Mouse (Mus musculus) CD4-positive, CD25-positive, alpha-beta regulatory T cell, adult 4 months (primary cell): Measurements from ENCODE around the gene Ensa. TPM values are rescaled to one million over a fixed set of nuclear protein-coding genes. Genes with fewer than 3 reads are reported as not detected.
"Not testable (repeated sequence)": the region's sequence is repeated elsewhere in the genome, so short reads cannot be mapped to it uniquely, and the experiment has no call there.

ENCODE experiments used
- ATAC-seq: one replicate; pipeline ENCODE4 v1.8.0; 2017
- polyA plus RNA-seq, 2 experiments: library from polyadenylated mRNA; unstranded; fragments of 100-300 nt; shearing (Covaris generic); gene quantifications; one replicate each; pipeline ENCODE4 v1.2.1; 2017

Ensa gene
- polyA plus RNA-seq, 2 experiments from 2014 or later, result 81.6 to 97.8 TPM

DNA sequence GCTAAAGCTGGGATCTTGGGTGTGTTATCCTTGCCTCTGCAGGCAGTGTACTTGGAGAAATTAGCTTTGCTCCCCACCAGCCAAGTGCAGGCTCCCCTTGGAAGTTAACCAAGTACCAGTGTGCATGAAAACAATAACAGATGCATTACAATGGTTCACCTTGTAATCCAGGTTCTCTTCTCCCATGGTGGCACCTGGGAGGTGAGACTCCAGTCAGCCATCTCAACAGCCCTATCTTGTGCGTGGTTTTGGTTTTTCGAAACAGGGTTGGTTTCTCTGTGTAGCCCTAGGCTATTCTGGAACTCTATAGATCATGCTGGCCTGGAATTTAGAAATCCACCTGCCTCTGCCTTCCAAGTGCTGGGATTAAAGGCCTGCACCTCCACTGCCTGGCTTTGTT lies 38.7 kb downstream of the Ensa start:
- no peak for ATAC-seq

DNA sequence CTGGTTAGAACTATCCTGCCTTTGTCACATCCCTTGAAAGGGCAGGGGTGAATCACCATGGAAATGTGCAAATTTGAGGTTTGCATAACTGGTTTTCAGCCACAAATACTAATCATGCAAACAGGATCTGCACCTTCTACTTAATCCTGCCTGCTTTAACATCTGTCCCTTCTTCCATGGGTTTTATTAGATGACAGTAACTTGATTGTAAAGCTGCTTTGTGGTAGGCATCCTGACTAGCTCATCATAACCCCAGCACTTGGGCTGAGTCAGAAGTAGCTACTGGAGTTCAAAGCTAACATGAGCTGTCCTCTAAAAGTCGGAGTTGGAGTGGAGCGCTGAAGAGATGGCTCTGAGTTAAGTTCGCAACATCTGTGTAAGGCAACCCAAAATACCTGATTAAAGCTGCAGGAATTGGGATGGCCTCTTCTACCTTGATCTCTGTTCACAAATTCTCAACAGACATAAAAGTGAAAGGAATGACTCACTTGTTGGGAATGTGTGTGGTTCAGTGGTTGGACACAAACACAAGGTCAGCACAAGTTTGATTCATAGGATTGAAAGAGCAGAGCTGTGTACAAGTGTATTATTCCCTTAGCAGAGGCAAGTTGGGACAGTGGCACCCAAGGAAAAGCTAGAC lies 39.3 kb downstream of the Ensa start:
- ATAC-seq, result no peak

DNA sequence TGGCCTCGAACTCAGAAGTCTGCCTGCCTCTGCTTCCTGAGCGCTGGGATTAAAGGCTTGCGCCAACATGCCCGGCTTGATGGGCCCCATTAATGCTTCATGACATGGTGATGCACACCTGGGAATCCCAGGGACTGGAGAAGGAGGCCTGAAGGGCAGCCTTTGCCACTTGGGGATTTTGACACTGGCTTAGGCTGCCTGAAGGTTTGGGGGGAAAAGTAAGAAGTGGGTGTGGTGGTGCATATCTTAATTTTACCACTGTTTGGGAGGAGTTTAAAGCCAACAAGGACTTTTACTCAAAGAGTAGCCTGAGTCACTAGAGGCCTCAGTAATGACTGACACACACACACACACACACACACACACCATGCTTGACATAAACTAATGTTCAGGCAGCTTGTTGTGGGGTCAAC lies 40.2 kb downstream of the Ensa start:
- no peak for ATAC-seq

DNA sequence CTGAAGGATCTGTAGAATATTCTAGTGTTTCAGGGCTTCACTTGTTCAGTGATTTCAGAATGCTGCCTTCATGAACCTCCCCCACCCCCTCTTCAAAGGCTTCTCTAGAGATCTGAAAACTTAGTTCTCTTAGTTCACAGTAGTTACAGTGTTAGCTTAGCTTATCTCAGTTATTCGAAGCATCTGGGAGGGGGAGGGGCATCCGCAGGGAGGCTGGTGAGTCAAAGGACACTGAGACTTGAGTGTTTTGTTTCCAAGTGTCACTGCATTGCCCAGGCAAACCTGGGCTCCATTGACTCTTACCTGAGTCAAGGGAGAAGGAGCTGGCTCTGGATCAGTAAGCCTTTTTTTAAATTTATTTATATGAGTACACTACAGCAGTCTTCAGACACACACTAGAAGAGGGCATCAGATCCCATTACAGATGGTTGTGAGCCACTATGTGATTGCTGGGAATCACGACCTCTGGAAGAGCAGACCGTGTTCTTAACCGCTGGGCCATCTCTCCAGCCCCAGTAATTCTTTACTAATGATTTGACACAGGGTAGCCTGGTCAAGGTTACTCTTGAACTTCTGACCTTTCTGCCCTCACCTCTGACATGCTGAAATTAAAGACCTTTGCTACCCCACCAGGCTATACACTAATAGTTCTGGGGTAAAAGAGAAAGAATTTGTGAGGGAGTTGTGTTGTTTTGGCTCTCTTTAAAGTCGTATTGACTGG lies 41.5 kb downstream of the Ensa start:
- ATAC-seq, result peak; percentile 55

DNA sequence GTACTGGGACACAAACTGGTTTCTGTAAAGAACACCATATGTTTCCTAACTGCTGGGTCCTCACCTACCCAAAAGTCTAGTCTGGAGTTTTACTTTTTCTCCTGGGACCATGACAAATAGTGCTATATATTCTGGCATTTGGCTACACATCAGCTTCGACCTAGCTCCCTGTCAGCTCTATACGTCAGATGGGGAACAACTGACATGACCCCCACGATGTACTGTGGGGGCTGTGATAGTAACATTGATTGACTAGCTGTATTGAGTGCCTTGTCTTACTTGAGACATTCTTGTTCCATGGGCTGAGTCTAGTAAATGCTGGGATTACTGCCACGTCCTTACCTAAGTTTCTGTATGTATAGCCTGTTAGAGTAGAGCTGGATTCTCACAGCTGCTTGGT lies 42.7 kb downstream of the Ensa start:
- no peak for ATAC-seq

DNA sequence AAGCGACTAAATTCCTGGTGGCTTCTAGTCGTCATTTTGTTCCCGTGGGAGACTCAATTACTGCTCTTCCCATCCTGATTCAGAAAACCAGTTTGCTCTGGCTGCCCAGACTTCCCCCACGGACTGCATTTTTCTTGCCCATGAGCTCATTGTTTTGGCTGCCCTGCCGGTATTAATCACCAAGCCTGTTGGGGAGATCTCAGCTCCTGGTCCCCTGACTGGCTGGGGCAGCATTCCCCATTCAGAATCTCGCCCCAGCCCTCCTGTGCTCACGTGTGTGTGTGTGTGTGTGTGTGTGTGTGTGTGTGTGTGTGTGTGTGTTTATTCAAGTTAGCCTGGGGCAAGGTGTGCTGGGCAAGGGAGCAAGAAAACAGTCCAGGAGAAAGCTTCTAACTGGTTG lies 43.2 kb downstream of the Ensa start:
- no peak for ATAC-seq

DNA sequence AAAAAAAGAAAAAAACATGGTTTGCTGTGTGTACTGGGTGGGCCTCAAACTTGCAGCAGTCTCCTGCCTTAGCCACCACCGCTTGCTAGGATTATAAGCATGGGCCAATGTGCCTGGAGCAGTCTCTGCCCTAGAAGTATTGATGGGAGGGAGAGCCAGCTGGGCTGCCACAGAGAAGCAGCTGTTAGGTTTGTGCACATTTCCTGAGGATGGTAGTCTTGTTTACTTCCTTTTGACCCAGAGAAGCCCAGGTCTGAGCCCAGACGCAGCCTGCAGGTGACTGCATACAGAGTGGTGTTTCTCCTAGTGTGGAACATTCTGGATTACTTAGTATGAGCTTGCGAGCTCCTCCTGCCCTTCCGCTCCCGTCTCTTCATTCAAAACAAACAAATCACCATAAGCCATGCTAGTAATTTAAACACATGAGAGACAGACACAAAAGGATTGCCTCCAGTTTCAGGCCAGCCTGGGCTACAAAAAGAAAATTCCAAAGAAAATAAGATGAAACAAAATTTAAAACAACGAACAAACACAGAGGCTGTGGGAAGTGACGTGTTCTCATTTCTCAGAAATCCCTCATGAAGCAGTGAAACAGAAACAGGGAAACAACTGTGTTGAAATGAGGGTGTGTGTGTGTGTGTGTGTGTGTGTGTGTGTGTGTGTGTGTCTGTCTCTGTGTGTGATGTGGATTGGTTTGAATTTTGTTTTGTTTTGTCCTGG lies 44.0 kb downstream of the Ensa start:
- ATAC-seq, result peak; percentile 25

DNA sequence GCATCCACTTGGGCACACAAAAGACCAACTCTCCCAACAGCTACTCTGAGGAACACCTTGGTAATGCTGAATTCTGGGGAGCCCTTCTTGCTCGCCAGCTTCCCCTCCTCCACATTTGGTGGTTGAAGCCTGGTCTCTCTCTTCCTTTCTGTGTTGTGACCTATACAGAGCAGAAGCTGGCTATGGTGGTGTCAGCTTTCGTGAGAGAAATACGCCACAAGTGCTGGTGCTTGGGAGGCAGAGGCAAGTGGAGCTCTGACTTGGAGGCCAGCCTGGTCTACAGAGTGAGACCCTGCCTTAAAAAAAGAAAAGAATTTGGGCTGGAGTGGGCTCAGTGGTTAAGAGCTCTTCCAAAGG lies 44.5 kb downstream of the Ensa start:
- peak; percentile 2 for ATAC-seq

DNA sequence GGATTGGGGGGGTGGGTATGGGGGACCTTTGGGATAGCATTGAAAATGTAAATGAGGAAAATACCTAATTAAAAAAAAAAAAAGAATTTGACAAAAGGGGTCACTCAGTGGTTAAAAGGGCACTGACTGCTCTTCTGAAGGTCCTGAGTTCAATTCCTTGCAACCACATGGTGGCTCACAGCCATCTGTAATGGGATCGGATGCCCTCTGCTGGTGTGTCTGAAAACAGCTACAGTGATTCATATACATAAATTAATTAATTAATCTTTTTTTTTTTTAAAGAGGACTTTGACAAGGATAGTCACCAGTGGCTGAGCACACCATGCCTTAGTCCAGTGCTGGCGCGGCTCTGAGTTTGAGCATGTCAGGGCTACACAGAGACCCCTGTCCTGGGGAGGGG lies 45.6 kb downstream of the Ensa start:
- not testable (repeated sequence) for ATAC-seq

DNA sequence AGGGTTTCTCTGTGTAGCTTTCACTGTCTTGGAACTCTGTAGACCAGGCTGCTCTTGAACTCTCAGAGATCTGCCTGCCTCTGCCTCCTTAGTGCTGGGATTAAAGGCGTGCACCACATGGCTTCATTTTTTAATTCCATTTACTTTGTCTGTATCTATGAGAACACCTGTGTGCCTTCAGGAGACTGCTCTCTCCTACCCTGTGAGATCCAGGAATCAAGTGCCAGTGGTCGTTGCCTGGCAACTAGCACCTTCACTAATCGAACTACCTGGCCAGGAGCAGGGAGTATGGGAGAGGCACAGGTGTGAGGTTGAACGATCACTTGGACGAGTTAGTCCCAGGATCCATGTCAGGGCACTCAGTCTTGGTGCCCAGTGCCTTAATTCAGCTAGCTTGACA lies 46.4 kb downstream of the Ensa start:
- no peak for ATAC-seq

DNA sequence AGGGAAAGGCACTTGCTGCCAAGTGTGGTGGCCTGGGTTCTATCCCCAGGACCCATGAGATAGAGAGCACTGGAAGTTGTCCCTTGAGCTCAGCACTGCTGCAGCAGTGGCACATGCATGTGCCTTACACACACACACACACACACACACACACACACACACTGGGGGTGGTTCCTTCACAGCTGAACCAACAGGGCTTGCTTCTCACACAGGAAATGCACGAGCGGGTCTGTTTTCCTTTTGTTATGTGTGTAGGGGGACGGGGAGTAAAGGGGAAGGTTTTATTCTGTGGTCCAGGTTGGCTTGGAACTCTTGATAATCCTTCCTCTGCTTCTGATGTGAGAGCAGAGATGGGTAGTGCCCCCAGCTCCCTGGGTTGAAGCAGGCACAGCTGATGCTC lies 47.7 kb downstream of the Ensa start:
- peak; percentile 35 for ATAC-seq

DNA sequence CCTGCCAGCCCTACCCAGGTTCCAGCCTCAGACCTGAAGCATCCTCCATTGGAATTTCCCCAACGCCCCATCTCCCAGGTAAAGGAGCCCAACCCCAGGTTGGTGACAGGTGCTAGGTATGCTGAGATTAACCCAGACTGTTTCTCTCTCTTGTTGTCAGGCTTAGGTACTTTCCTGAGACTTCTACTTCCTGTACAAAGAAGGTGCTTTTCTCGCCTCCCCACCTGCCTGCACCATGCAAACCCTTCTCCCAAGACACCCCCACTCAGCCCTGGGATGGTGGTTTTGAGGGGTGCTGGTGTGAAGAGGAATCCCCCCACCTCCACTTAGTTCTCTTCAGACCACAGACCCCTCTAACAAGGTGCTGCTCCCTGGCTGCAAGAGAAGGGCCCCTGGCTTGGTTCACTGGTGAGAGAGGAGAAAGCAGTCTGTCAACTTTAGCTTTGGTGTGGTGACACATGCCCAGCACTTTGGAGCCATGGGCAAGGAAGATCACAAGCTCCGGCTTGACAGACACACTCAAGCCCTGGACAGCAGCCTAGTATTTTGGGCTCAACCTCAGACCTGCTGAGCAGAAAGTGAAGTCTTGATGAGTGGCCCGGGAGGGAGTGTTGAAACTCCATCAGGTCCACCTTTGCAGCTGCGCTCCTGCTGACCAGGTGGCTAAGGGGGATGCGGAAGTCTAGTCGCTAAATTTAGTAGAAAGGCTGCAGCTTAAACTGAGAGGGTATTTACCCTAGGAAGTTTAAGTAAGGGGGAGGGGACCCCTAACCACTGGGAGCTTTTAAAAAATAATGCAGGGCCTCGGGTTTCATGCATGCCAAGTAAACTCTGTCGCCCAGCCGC lies 48.3 kb downstream of the Ensa start:
- ATAC-seq, result peak; percentile 62

DNA sequence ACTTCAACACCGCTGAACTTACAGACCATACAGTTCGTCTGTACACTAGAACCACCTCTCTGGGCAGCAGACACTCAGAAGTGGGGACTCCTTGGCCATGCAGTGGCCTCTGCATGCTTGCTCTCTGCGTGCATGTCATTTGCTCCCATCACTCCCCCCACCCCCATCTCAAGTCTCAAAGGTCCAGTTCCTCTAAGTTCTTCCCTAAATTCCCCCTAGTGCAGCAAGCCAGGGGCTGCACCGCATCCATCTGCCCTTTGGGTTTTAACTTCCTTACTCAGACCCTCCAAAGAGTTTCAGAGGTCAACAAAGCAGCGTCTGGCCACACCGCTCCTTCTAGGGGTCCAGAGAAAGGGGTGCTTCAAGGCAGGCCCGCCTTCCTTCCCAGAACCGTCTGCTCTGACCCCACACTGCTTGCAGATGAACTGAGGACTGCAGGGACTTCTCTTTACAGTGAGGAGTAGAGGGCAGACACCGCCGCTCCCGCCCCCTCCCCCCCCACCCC lies 49.0 kb downstream of the Ensa start:
- ATAC-seq, result no peak

DNA sequence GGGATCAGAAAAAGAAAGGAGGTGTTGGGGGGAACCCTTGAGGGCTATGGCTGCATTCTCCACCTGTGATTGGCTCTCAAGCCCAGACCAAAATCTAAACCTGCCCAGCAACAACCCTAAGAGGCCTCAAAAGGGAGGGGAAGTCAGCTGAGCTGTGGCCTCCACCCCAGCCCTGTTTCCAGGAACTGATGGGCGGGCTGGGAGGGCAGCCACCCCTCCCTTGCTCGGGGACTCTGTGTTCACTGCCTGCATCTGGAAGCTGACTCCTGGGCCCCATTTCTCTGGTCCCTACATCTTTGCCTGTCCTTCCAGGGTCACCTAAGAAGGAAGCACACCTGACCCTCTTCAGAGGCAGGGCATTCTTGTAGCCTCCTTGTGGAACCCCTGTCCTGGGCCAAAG lies 49.4 kb downstream of the Ensa start:
- peak; percentile 68 for ATAC-seq

DNA sequence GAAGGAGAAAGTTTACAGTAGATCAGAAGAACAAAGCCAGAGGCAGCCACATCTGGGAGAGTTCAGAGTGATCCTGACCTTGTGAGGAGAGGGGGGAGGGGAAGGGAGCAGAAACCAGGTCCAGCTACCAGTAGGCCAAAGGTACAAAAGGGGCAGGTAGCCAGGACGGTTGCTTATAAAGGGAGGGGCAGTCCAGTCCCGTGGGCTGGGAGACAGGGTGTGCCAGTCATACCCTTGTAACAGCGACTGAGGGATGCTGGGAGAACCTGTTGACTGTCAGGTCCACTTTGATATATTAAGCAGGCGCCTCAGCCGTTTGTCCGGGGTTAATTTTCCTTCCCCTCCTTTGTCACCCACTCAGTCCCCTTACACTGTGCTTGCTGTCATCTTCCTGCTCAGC lies 50.0 kb downstream of the Ensa start:
- ATAC-seq, result no peak

DNA sequence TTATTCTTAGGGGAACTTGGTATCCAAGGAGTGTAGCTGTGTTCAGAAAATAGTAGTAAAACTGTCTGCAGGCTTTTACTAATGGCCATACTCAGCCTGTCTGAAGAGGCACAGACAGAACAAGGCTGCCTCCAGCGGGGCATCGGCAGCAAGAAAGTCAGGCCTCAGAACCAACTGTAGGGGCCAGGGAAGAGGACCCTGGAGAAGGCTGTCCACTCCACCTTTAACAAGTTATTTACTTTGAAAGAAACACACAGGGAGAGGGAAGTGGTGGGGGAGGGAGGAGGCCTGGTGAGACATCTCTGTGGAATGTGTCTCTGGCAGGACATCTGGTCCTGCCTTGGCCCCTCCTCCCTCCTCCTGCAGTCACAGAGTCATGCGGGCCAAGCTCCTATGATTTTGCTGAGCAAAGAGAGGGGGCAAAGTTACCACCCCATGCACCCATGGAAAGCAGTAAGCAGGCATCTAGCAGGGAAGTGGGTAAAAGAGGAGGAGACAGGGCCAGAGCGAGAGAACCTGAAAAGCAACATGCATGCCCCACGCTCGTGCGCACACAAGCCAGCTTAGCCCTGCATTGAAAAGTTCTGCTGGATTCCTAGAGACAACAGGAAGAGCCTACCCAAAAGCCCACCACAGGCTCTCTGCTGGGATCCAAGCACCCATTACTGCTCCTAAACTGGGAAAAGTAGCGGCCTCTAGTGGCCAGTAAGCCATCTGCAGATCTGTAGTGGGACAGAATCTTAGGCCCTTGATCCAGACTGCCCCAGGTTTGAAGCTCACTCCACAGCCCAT lies 50.7 kb downstream of the Ensa start:
- no peak for ATAC-seq

DNA sequence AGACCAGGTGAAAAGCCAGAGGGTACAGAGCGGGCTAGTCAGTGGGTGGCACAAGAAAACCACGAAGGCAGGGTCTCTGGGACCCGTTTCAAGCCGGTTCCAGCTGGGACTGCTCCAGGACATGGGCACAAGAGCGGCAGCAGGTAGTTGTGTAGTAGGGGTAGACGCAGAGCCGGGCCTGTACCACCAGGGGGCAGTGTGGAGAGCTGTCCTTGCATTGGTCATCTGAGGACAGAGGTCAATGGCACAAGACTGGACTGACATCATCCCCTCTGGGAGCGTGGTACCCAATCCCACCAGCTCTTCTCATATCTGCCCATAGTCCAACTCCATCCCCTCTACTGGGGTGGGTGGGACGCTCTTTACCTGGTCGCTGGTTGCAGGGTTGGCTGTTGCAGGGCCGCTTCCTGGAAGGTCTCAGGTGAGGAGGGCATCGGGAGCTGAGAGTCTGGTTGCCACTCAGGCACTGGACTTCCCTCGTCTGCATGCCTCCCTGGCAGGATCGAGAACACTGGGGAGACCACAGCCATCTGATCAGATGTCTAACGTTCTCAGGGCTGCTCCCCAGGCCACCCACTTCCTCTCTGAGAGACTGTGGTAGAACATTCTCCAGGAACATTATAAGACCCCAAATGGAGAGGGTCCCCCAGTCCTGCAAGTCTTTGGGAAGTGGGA lies 52.1 kb downstream of the Ensa start:
- no peak for ATAC-seq

DNA sequence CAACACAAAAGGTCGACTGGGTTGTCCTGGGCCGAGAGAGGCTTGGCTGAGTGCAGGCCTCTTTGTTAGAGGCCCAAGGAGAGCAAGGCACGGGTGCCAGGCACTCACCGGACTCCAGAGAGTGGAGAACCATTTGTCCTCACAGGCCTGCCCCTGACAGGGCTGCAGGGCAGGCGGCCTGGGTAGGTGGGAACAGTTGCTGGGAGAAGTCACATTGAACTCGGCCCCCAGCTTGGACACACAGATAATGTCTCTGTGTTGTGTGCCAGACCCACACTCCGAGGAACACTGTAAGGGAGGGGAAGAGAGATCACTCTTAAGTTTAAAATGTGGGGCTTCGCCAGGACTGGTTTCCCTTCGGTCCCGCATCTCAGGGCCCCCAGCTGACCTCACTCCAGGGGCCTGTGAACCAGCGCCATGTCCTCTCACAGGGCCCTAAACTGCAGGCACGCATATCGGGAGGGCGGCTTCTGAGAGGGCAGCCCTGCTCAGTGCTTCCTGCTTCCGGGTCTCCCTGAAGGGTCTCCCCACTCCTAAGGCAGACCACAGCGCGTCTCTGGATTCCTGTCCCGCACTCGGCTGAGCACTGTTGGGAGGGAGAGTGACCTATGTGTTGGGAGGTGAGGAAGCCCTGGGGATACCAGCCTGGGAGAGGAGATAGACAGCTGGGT lies 52.8 kb downstream of the Ensa start:
- no peak for ATAC-seq

DNA sequence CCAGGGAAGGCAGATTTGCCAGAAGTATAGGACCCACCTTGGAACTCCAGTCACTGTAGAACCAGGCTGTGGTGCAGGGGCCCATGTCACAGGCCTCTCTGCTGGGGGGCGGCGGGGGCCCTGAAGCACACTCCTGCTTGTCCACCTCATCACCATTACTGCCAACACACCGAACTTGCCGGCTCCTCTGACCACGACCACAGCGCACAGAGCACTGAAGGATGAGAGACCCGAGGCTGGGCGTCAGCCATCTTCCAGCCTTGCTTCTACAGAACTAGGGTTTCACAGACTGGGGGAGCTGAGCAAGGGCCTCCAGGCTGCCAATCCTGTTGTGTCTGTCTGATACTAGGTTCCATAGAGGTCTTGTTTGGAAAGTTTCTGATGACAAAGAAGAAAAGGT lies 54.8 kb downstream of the Ensa start:
- no peak for ATAC-seq

DNA sequence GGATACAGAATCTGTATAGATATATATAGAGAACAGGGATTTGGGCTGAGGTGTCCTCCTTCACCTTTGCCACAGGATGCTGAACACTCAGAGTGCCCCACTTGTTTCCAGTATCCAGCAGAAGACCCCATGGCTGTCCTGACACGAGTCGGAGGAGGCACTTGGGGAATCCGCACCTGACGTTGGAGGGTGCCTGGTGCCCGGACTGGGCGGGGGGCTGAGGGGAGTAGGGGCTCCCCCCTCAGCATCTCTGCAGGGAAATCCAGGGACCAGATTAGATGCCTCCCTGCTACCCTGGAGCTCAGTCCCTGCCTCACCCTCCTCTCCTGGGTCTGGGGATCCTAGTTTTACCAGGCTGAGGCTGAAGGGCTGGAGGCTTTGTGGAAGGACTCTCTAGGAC lies 55.9 kb downstream of the Ensa start:
- no peak for ATAC-seq

DNA sequence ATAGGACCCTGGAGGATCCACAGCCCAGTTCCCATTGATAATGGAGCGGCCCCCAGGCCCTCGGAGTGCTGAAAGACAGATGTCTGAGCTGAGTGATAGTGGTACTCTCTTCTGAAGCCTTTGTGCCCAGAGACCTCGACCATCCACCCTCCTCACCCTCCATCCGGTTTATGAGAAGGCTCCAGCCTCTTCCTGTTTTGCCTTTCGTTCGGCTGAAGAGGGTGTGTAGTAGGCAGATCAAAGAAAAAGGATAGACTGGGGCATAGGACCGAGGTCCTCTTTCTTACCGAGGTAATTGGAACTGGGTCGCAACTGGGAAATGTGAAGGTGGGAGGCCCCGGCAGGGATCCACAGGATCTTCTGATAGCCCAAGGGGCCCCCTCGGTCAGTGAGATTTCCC lies 56.6 kb downstream of the Ensa start:
- peak; percentile 34 for ATAC-seq
